Mouse (Mus musculus): ENCODE measurements at regions not wholly inside any gene's neighbourhood (a gene's known extent, or its start where the extent isn't known, plus 50 kb on each side); places are given as distances from the start of the nearest gene placed in this dataset.

DNA sequence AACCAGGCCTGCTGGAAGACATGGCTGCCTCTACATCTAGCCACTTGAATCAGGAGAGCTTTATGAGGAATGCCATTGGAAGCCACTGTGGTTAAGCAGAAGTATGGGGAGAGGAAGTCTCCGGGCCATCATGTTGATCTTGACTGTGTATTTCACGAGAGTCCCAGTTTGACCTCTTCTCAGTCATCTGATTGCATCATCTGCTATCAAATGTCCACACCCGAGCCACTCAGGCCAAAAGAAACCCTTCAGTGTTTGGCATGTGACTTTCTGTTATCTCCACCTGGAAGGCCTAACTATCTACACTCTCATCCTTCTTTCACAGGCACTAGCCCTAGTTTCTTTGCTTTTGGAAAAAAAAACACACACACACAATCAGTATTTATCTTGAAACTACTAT, 186.9 kb upstream of the Id2 start:
- ATAC-seq (ENCODE audit: insufficient number of reproducible peaks, low FRiP score, low TSS enrichment) = no peak

DNA sequence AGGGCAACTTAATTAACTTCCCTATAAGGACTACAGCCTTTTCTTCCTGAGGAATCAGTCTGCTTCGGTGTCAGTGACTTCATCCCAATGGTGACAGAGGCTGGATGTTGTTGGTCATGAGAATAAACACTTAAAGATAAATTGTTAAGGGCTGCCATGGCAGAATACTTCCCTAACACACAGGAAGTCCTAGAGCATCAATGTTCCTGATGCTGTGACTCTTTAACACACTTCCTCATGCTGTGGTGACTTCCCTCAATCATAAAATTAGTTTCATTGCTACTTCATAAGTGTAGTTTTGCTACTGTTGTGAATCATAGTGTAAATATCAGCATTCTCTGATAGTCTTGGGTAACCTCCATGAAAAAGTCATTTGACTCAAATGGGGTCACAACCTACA, 184.5 kb upstream of the Id2 start:
- ATAC-seq (ENCODE audit: insufficient number of reproducible peaks, low FRiP score, low TSS enrichment) = no peak

DNA sequence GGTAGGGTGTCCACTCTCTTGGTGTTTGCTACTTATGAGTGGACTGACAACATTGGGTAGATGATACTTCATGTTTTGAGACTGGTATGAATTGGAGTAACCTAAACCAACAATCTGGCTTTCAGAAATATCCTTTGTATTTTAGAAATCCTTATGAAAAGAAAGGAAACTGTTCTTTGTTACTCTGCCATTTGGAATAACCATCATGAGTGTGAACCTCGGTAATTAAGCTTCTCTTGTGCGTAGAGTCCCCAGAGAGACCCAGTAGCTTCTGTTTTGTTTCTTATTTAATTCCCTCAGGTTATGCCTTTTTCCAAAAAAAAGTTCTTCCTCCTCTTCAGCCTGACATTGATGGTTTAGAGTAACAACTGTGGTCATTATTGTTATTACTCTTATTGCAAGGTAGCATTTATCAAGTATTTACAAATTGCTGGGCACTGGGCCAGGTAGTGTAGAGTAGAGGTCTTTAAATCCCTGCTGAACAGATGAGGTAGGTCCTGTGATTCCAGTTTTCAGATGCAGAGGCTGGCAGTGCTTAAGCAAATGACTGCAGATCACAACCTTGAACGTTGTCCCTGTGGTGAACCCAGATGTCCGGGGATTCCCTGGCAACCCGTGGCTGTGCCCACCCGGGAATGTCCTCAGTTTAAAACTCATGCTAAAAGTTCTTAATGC, 176.8 kb upstream of the Id2 start:
- ATAC-seq (ENCODE audit: insufficient number of reproducible peaks, low FRiP score, low TSS enrichment) = no peak

DNA sequence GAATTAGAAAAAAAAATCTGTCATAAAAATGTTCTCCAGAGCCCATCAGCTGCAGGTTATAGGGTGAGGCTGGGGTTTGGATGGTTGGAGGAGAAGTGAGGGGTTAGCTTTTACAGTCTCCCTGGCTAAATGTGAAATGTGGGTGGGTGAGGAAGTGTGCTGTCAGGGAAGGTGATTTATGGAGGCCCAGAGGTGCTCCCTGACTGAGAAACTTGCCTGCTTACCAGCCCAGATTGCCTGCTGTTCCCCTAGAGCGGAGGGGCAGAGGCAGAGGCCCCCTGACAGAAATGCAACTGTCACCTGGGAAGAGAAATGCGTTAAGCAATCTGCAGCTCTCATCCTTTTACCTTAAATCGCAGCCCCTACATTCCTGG, 175.8 kb upstream of the Id2 start:
- no peak for ATAC-seq (ENCODE audit: insufficient number of reproducible peaks, low FRiP score, low TSS enrichment)

GRCm38 (mm10) chr12:25272114-25272751, 175.3 kb upstream of the Id2 start:
- no peak for ATAC-seq (ENCODE audit: insufficient number of reproducible peaks, low FRiP score, low TSS enrichment)

- ATAC-seq (ENCODE audit: insufficient number of reproducible peaks, low FRiP score, low TSS enrichment) = no peak
These were observed 172.9 kb upstream of the Id2 start for GRCm38 (mm10) chr12:25269878-25270277.

DNA sequence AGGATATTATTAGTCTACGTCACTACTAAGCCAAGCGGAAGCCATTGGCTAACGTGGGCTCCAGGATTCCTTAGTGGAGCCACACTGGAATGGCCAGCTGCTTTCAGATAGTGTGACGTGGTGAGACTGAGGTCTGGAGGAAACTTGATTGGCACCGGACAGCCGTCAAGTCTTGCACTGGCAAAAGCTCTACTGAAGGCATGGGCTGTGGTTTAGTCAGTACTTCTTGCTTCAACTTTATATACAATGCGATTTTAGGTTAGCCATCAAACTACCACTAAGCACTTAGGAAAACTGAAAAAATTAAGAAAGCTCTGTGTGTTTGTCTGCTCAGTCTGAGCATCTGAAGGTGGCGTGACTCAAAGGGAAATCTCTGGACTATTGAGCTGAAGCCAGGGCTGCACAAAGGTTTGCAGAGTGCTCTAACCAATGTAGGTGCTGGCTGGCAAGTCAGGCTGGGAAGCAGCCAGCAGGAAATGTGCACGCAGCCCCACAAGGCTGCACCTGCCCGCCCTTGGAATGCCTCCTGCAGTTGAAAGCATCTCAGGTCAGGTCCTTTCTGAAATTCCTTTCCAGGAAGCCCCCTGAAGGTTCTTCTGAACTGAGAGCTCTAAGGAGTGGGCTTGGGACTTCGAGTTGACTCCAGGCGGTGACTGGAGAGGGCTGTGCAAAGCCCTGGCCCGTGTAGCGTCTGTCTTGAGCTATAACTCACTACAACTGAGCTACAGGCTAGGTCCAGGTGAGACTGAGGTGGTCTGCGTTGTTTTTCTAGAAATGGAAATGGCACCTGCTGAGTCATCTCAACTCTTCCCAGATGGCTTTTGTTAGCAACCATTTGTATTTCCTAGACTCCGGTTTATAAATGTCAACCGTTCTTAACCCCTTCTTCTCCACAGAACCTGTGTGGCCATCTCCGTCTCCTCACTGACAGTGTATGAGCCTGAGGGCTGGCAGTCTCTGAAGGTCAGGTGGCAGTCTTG, 172.2 kb upstream of the Id2 start:
- ATAC-seq (ENCODE audit: insufficient number of reproducible peaks, low FRiP score, low TSS enrichment) = no peak

DNA sequence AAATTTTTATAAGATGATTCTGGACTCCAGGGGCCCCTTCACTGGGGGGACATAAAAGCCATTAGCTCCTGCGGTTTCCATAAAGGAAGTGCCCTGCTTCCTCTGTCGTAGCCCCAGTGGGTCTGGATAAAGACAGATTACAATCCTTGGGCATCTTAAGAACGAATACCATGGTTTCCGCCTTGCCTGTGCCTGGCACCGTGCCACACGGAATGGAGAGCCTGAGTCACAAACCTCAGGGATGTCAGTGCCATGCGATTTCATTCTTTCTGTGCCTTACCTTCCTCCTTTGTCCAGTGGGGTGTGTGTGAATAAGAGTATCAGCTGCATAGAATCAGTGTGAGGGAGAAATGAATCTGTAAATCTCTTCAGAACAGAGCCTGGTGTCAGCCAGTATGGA, 171.4 kb upstream of the Id2 start:
- no peak for ATAC-seq (ENCODE audit: insufficient number of reproducible peaks, low FRiP score, low TSS enrichment)

GRCm38 (mm10) chr12:25267572-25268115, 170.7 kb upstream of the Id2 start:
- no peak for ATAC-seq (ENCODE audit: insufficient number of reproducible peaks, low FRiP score, low TSS enrichment)

GRCm38 (mm10) chr12:25266701-25267571, 170.0 kb upstream of the Id2 start:
- no peak for ATAC-seq (ENCODE audit: insufficient number of reproducible peaks, low FRiP score, low TSS enrichment)

DNA sequence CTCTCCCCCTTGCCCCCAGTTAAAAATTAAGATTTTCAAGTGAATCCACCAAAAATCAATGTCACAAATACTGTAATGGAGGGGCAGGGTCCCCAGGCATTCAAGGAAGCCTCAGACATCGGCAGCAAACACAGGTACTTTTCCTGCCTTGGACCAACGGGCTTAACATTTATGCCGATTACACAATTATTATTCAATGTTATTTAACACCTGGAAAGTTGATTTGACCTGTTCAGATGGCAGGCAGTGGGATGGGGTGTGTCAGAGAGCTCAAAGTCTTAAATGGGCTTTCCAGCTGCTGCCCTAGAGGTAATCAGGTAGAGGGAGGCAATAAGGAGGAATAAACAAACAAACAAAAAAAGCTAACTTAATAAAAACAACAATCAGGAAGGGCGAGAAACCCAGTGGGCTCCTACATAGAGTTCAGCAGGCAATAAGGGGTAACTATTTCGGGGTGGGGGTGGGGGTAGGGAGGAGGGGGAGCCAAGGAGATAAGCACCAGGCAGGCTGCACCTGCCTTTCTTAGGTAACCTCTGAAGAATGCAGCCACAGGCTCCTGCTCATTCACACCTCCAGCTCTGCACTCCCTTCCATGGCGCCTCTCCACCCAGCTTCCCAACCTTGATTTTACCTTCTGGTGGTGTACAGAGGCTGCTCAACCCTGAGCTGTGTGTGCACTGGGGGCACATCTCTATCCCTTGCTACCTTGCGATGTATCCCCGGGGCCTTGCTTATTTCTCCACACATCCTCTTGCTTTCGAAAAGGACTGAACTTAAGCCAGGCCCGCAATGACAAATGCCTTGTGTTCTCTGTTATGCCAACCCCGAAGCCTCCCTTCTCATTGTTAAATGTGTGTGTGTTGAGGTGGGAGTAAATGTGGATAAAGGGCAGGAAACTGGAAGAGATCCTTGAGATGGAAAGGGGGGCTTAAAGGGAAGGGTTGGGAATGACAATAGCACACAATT, 168.9 kb upstream of the Id2 start:
- ATAC-seq (ENCODE audit: insufficient number of reproducible peaks, low FRiP score, low TSS enrichment) = no peak

GRCm38 (mm10) chr12:25265066-25265465, 168.1 kb upstream of the Id2 start:
- ATAC-seq (ENCODE audit: insufficient number of reproducible peaks, low FRiP score, low TSS enrichment) = no peak

DNA sequence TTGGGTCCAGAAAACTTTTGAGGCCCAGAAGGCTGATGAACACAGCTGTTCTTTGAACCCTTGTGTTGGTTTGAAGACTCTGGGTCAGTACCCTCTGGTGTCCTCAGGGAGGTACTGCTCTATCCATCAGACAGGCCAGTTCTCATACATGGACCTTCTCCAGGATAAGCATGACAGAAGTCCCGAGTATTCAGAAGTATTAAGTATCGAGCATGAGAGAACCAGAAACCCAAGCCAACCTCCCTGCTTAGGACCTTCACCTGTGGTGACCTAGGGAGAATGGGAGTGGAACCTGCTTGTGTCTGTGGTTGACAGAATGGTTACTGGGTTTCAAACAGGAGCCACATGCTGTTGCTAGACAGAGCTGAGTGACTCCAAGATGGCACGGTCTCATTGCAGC, 167.5 kb upstream of the Id2 start:
- no peak for ATAC-seq (ENCODE audit: insufficient number of reproducible peaks, low FRiP score, low TSS enrichment)

DNA sequence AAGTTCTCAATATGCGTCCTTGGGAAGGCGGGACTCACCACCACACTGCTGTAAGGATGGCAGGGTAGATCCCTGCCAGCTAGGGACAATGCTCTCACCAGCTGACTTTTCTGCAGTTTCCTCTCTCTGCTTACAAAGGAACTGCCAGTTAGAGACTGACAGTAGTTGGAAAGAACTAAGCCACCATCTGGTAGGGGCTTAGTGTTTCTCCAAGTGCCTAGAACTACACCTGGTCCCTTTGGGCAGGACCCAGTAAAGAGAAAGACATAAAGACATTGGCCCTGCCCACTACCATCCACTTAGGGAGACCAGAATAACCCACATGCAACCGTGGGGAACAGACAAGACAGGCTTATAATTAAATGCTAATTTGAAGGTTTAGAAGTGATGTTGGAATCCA, 165.5 kb upstream of the Id2 start:
- no peak for ATAC-seq (ENCODE audit: insufficient number of reproducible peaks, low FRiP score, low TSS enrichment)

DNA sequence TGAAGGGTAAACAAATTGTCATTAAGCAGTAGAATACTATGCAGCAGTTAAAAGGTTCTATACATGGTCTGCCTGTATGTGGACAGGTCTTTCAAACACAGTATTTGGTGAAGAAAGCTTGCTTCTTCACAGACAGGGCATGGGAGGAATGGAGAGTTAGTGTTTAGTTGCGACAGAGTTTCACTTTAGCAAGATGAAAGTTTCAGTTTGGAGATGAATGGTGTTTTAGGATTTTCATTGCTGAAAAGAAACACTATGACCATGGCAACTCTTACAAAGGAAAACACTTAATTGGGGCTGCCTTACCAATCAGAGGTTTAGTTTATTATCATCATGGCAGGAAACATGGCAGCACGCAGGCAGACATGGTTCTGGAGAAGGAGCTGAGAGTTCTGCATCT, 162.2 kb upstream of the Id2 start:
- no peak for ATAC-seq (ENCODE audit: insufficient number of reproducible peaks, low FRiP score, low TSS enrichment)

- ATAC-seq (ENCODE audit: insufficient number of reproducible peaks, low FRiP score, low TSS enrichment) = no peak
These were observed 159.3 kb upstream of the Id2 start for GRCm38 (mm10) chr12:25256268-25256667.

DNA sequence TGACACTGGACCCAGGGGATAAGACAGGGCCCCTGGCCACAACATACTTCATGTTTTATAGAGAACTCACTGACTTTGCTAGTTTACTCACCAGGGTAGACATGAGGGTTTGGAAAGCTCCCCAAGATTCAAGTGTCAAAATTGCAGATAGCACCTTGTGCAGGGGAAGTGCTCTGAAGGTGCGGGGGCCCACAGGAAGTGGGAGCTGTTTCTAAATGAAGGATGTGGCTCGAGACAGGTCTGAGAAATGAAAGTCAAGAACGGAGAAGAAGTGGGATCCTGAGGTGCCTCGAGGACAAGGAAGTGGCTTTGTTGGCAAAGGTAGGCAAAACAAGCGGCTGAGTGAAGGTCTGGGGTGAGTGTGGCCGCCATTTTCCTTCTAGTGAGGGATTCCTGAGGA, 157.8 kb upstream of the Id2 start:
- ATAC-seq (ENCODE audit: insufficient number of reproducible peaks, low FRiP score, low TSS enrichment) = no peak

- ATAC-seq (ENCODE audit: insufficient number of reproducible peaks, low FRiP score, low TSS enrichment) = no peak
These were observed 156.0 kb upstream of the Id2 start for GRCm38 (mm10) chr12:25252776-25253510.

Data from cerebellum, adult (tissue).